Mouse (Mus musculus) intestine, embryonic 14.5 days (tissue): Measurements from ENCODE around the gene Mlf2. TPM values are rescaled to one million over a fixed set of nuclear protein-coding genes. Genes with fewer than 3 reads are reported as not detected.
"Not testable (repeated sequence)": the region's sequence is repeated elsewhere in the genome, so short reads cannot be mapped to it uniquely, and the experiment has no call there.

Source experiments
- ATAC-seq: fragments of 200-750 bp; cut with Nextera tagmentation; replicated peaks from 2 replicates; pipeline ENCODE4 v1.8.0; 2017; ENCODE audit warnings: low read depth, moderate number of reproducible peaks, moderate TSS enrichment, moderate library complexity; ENCODE audit not compliant: low FRiP score, low TSS enrichment
- DNase-seq: peaks from one replicate; pipeline ENCODE4 v3.0.0-alpha.2; 2018; ENCODE audit warnings: low spot score
- H3K27ac ChIP-seq: fragments of 300-500 bp; sonication (generic); 2 replicates; pipeline ENCODE4 v1.5.1; 2014; ENCODE audit warnings: low read depth, mild to moderate bottlenecking, control low read depth
- H3K27me3 ChIP-seq: fragments of 300-500 bp; sonication (generic); replicated peaks from 2 replicates; pipeline ENCODE4 v1.6.1; 2014; ENCODE audit warnings: low read length, control low read depth; ENCODE audit not compliant: control insufficient read depth, insufficient read depth
- H3K36me3 ChIP-seq: fragments of 300-500 bp; sonication (generic); 2 replicates; pipeline ENCODE4 v1.6.1; 2014; ENCODE audit warnings: low read length, control low read depth; ENCODE audit not compliant: control insufficient read depth, insufficient read depth
- H3K4me1 ChIP-seq: fragments of 300-500 bp; sonication (generic); replicated peaks from 2 replicates; pipeline ENCODE4 v1.6.1; 2014; ENCODE audit warnings: low read length, control low read depth, mixed read lengths; ENCODE audit not compliant: control insufficient read depth, insufficient read depth
- H3K4me2 ChIP-seq: fragments of 300-500 bp; sonication (generic); 2 replicates; pipeline ENCODE4 v1.6.1; 2014; ENCODE audit warnings: low read length
- H3K4me3 ChIP-seq: fragments of 300-500 bp; sonication (generic); 2 replicates; pipeline ENCODE4 v1.5.1; 2014; ENCODE audit warnings: low read depth, low read length, control low read depth, mixed read lengths
- H3K9ac ChIP-seq: fragments of 300-500 bp; sonication (generic); 2 replicates; pipeline ENCODE4 v1.6.1; 2014; ENCODE audit warnings: mild to moderate bottlenecking, low read length
- H3K9me3 ChIP-seq: fragments of 300-500 bp; sonication (generic); 2 replicates; pipeline ENCODE4 v1.6.1; 2016; ENCODE audit warnings: low read length, control low read depth; ENCODE audit not compliant: control insufficient read depth
- WGBS: fragments of 180-500 bp; shearing (Covaris S2); extraction: QIAGEN DNeasy Blood & Tissue Kit; methylation state at CpG from one replicate; pipeline ENCODE4 v1.1.7; 2014; 5-methylcytosine and 5-hydroxymethylcytosine counted together
- polyA plus RNA-seq: library from polyadenylated mRNA; unstranded; fragments of >200 nt; fragmentation: Nextera tagmentation; extraction: Ambion mirVana; gene quantifications from 2 replicates; pipeline ENCODE4 v1.2.1, GENCODE M21; 2014

Mlf2 gene
- polyA plus RNA-seq, 1 experiment from 2014 or later, result 357 TPM

DNA sequence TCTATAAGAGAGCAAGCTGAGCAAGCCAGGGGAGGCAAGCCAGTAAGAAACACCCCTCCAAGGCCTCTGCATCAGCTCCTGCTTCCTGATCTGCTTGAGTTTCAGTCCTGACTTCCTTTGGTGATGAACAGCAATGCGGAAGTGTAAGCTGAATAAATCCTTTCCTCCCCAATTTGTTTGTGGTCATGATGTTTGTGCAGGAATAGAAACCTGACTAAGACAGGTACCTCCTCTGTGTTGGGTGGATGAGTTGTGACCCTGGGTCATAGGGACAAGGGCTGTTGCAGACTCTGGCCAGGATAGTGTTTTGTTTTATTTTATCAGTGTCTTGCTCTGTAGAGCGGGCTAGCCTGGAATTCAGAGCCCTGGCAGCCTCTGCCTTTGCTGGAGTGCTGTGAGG lies 37.1 kb upstream of the Mlf2 start:
- H3K27ac ChIP-seq, H3K4me1 ChIP-seq, H3K9me3 ChIP-seq, DNase-seq, H3K4me3 ChIP-seq, ATAC-seq, H3K9ac ChIP-seq, H3K4me2 ChIP-seq, H3K27me3 ChIP-seq, H3K36me3 ChIP-seq: not testable (repeated sequence)
- WGBS, result 78% methylated on average over 2 of the region's 2 CpGs

DNA sequence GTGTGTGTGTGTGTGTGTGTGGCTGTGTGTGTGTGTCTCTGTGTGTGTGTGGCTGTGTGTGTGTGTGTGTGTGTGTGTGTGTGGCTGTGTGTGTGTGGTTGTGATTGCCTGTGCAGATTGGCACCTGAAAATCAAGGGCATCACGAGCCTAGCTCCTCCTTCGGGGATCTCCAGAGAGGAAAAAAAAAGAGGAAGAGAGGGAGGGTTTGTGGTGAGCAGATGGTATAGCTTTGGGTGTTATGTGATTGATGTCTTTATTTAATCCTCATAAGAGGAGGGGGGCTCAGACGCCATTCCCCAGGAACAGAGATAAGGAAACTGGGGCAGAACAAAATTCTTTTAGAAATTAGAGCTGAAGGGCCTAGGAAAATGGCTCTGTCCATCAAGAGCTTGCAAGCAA lies 32.8 kb upstream of the Mlf2 start:
- Histone ChIP-seq H3K4me2 (no peak overlapping the region), H3K9ac (no peak overlapping the region), H3K4me3 (no peak overlapping the region), H3K9me3 (no peaks in the 10 kb centered on the region), H3K27me3 (no peaks in the 10 kb centered on the region), H3K36me3 (no peaks in the 10 kb centered on the region), H3K27ac (no peak overlapping the region), H3K4me1 (no peaks in the 10 kb centered on the region)
- DNase-seq (no peak), ATAC-seq (no peak)
- WGBS, result 41% methylated on average over 3 of the region's 3 CpGs

DNA sequence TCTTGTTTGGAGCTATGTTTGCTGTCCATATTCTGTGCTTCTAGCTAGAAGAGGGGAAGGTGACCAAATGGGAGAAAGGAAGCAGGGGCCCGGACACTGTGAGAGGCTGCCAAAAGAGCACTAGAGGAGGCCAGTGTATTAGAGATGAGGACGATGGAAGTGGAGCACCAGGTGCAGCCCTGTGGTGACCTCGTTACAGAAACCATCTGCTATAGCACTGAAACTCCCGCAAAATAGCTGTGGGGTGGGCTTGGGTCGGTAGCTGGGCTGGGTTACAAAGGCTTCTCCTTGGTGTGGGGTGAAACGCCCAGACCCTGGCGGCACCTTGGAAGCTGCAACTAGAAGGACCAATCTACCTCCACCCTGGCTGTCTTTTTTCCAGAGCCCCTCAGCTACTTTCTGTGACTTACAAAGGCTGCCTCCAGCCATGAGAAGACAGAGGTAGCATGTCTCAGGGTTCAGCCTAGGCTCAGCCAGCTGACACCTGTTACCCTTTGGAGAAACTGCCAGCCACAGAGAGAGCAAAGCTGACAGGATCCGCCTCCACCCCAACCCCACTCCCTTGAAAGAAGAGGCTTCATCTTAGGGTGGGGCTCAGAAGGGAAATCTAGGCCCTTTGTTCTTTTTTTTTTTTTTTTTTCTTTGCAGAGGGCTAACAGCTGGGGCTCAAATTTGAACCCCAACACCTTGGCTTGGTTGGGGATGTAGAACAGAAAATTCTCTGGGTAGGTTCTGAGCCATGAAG lies 31.0 kb upstream of the Mlf2 start:
- Histone ChIP-seq H3K4me1 (peaks cover 9% of the 10 kb centered on the region), H3K36me3 (no peaks in the 10 kb centered on the region), H3K27ac (no peak overlapping the region), H3K9me3 (no peaks in the 10 kb centered on the region), H3K27me3 (no peaks in the 10 kb centered on the region), H3K4me2 (no peak overlapping the region), H3K9ac (no peak overlapping the region), H3K4me3 (no peak overlapping the region)
- DNase-seq (no peak), ATAC-seq (no peak)
- 68% methylated on average over 8 of the region's 8 CpGs for WGBS

DNA sequence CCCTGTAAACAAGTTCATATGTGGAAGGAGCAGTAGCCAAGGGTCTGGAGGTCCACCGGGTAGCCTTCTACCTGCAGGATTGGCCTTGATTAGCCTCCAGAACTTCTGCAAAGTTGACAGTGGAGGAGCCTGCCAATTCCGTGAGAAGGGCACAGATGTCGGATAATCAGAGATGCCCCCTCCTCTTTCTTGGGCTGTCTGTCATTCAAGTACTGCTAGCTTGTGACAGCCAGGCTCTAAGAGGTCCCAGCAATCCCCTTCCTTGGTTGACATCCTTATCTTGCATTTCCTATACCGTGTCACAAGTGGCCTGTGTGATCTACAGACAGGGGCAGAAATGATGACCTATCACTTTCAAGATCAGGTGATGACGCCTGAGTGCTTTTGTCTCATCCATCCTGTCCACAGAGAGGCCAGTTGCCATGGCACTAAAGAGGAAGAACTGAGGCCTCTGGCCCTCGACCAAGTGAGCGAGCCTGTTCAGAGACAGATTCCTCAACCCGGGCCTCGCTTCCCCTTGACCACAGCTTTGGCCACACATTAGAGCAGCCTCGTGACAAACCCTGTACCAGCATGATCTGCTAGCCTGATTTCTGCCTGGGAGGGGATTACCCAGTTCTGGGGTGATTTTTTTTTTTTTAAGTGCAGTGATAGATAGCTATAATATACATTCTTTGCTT lies 30.2 kb upstream of the Mlf2 start:
- Histone ChIP-seq H3K9ac (no peak overlapping the region), H3K9me3 (no peaks in the 10 kb centered on the region), H3K27ac (no peak overlapping the region), H3K27me3 (no peaks in the 10 kb centered on the region), H3K4me1 (peaks cover 10% of the 10 kb centered on the region), H3K4me2 (no peak overlapping the region), H3K36me3 (no peaks in the 10 kb centered on the region), H3K4me3 (no peak overlapping the region)
- ATAC-seq (no peak), DNase-seq (no peak)
- 68% methylated on average over 10 of the region's 10 CpGs for WGBS

DNA sequence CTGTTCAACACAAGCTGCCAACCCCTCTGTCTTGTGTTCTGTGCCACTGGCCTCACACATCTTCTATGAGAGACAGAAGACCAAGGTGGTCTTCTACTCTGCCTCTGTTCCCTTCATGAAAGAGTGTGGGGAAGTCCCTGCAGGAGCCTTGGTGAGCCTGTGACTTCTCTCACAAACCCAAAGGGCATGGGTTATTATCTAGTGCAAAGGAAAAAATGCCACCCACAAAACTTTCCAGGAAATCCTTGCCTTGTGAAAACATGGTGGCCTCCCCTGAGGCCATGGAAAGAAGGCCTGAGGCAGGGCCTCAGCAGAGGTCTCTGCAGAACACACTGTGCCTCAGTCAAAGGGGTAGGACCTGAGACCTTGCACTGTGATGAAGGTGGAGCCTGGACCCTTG lies 29.3 kb upstream of the Mlf2 start:
- DNase-seq (no peak), ATAC-seq (no peak)
- Histone ChIP-seq H3K4me3 (no peak overlapping the region), H3K27ac (no peak overlapping the region), H3K9me3 (no peaks in the 10 kb centered on the region), H3K4me1 (peaks cover 10% of the 10 kb centered on the region), H3K9ac (no peak overlapping the region), H3K36me3 (no peaks in the 10 kb centered on the region), H3K4me2 (no peak overlapping the region), H3K27me3 (no peaks in the 10 kb centered on the region)

DNA sequence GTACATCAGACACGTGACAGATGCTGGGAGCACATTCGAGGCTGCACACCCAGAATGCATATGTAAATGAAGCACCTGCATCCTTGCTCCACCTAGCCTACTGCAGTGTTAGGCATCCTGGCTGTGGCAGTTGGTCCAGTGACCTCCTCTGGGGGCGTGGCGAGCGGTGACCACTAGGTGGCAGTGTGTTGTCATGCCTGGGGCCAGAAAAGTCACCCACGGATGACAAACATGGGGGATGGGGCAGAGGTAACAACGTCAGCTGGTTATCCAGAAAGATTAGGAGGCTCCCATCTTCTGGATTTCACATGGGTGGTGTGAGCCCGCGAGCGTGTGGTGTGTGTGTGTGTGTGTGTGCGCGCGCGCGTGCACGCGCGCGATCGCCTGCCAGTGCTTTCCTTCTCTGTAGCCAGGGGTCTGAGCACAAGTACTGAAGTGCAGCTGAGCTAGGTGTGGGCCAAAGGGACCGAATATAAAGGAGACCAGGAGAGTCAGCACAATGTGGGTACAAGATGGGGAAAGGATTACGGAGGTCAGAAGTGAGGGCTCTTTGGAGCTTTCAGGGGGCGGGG lies 27.5 kb upstream of the Mlf2 start:
- Histone ChIP-seq H3K27ac (peak overlapping the region; percentile 98), H3K4me1 (peaks cover 10% of the 10 kb centered on the region), H3K9ac (peak overlapping the region; percentile 74), H3K9me3 (no peaks in the 10 kb centered on the region), H3K4me2 (peak overlapping the region; percentile 81), H3K36me3 (no peaks in the 10 kb centered on the region), H3K27me3 (no peaks in the 10 kb centered on the region), H3K4me3 (peak overlapping the region; percentile 47)
- DNase-seq, result peak; percentile 99
- peak; percentile 80 for ATAC-seq
- under 1% methylated on average over 23 of the region's 23 CpGs for WGBS

DNA sequence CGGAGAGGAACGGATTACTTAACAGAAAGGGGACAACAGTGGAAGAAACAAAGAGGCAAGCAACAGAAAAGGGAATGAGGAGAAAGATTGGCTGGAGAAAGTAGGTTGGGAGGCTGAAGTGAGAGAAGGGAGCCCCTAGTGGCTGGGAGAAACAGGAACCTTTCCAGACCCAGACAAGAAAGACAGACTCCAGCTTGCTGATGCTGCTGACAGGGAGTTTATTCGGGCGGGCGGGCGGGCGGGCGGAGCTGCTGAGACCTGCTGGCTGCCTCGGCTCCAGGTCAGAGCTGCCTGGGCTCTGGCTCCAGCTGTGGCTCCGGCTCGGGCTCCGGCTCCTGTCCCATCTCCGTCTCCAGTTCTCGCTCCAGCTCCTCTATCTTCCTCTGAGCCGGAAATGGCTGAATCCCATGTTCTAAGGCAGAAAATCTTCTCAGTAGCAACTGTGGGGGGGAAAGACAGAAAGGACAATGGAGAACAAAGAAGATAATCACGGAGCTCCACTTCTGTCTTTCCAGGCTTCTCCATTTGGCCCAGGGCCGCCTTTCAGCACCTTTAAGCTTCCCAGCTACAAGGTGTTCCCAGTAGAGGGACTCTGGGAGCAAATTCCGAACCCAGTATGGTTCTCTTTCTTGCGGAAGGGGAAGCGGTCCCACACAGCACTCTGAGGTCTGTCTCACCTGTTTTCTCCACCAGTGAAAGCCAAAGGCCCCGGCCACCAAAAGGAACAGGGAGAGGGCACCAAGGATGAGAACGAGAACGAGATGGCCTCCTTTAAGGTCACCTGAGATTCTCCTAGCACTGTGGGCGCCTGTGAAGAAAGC lies 26.8 kb upstream of the Mlf2 start:
- Histone ChIP-seq H3K4me1 (peaks cover 10% of the 10 kb centered on the region), H3K4me3 (peak overlapping the region; percentile 47), H3K9me3 (no peaks in the 10 kb centered on the region), H3K4me2 (peak overlapping the region; percentile 81), H3K9ac (peak overlapping the region; percentile 74), H3K27me3 (no peaks in the 10 kb centered on the region), H3K27ac (peak overlapping the region; percentile 98), H3K36me3 (no peaks in the 10 kb centered on the region)
- 5% methylated on average over 24 of the region's 24 CpGs for WGBS
- ATAC-seq, result peak; percentile 76
- DNase-seq, result peak; percentile 85

DNA sequence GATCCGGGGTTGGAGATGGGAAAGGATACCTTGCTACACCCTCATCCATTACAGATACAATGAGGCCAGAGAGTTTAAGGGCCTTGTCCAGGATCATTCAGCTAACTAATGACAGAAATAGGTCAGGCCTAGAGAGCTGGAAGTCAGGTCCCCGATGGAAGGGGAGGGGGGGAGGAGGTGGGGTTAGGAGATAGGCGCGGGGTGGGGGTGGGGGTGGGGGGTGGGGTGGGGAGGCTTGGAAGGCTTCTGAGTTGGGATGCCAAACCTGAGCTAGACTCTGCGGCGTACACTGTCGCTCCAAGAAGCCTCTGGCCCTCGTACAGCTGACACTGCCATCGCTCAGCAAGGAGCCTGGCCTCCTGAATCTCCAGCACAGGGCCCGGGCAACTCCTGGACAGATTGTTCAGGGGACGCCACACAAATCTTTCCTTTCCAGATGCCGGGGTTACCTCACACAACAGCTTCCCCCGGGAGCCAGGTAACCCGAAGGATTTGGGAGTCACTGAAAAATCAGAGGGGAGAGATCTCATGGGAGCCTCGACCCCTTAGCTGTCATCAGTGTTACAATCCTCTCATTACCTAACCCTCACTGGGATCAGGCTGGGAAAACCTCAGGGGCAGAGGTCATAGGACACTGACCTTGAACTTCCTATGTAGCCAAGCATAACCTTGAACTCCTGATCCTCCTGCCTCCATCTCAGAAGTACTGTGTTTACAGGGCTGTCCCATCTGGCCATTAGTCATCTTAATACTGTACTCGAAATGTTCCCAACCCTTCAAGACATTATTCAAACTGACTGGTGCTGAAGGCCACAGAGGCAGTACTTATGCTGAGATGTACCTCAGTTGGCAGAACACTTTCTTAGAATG lies 26.0 kb upstream of the Mlf2 start:
- 36% methylated on average over 14 of the region's 16 CpGs for WGBS
- no peaks in the 10 kb centered on the region for H3K9me3 ChIP-seq
- H3K36me3 ChIP-seq, result no peaks in the 10 kb centered on the region
- peak overlapping the region; percentile 98 for H3K27ac ChIP-seq
- ATAC-seq (no peak), DNase-seq (no peak)
- H3K27me3 ChIP-seq, result 0 out of 2 replicates have a peak, but pooled peaks cover under 1% of the 10 kb centered on the region
- peak overlapping the region; percentile 81 for H3K4me2 ChIP-seq
- H3K4me3 ChIP-seq, result peak overlapping the region; percentile 47; the same call in 1 of the 2 replicates
- H3K4me1 ChIP-seq, result peaks cover 16% of the 10 kb centered on the region
- H3K9ac ChIP-seq, result peak overlapping the region; percentile 74
